Mouse (Mus musculus) c-Kit-negative CD71-positive TER-119-positive erythroid progenitor cells, embryonic 14.5 days (primary cell): Measurements from ENCODE around the gene Rnase12.
"Not testable (repeated sequence)": the region's sequence is repeated elsewhere in the genome, so short reads cannot be mapped to it uniquely, and the experiment has no call there.

Source experiments
- DNase-seq: peaks from one replicate; pipeline ENCODE4 v3.0.0-alpha.2; 2013; ENCODE audit warnings: low read depth, low spot score

Rnase12 gene

GRCm38 (mm10) chr14:51057401-51057831 is at the start of gene Rnase12:
Rnase12 (minus strand) TSS chr14:51057661.
- no peak for DNase-seq

DNA sequence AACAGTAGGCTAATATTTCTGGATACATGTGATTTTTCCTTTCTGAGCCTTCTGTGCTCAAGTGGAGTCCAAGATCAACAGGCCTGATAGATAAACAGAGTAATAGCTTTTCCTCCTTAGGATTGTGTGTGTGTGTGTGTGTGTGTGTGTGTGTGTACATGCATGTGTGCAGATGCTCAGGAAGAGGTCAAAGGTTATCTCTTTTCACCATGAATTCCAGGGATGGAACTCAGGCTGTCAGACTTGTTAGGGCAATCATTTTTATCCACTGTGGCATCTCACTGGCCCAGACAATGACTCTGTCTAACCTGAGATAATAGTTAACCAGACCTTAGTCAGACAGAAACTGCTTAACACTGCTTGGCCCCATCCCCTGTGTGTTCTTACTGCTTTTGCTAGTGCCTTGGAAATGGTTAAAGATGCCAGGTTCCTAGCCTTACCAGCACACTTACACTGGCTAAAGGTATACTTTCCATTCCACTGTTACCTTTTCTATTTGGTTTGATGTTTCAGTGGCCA is 49.0 kb upstream of the Rnase12 start:
- DNase-seq = no peak

GRCm38 (mm10) chr14:51104366-51104765 is 46.9 kb upstream of the Rnase12 start:
- DNase-seq = no peak

GRCm38 (mm10) chr14:51103217-51103616 is 45.8 kb upstream of the Rnase12 start:
- DNase-seq = peak; percentile 76

DNA sequence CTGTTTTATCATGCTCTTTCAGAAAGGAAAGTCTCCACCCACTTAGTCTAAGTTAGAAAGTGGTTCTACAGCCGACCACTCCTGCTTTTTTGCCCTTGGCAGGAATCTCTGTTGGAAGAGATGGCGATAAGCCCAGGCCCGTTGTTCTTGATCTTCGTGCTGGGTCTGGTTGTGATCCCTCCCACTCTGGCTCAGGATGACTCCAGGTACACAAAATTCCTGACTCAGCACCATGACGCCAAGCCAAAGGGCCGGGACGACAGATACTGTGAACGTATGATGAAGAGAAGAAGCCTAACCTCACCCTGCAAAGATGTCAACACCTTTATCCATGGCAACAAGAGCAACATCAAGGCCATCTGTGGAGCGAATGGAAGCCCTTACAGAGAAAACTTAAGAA is 43.8 kb upstream of the Rnase12 start:
- DNase-seq = no peak

DNA sequence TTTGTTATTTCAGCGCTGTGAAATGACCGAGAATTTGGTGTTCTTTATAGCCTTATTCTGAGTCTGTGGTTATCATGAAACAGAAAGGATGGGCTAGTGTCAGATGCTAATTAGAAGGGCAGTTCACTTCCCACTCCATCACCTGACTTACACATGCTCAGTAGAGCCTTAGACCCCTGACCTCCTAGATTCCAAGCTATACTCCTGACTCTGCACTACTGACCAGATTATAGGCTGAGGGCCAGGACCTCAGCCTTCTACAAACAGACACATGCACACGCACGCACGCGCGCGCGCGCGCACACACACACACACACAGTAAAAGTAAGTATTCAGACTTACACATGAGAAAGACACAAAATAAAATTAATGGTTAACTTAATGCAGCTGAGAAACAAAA is 41.5 kb upstream of the Rnase12 start:
- DNase-seq = no peak

- DNase-seq = not testable (repeated sequence)
Observed at GRCm38 (mm10) chr14:51098300-51098699, 40.8 kb upstream of the Rnase12 start.

- DNase-seq = no peak
Observed at GRCm38 (mm10) chr14:51095736-51096524, 38.5 kb upstream of the Rnase12 start.

- DNase-seq = no peak
Observed at GRCm38 (mm10) chr14:51094921-51095320, 37.5 kb upstream of the Rnase12 start.

DNA sequence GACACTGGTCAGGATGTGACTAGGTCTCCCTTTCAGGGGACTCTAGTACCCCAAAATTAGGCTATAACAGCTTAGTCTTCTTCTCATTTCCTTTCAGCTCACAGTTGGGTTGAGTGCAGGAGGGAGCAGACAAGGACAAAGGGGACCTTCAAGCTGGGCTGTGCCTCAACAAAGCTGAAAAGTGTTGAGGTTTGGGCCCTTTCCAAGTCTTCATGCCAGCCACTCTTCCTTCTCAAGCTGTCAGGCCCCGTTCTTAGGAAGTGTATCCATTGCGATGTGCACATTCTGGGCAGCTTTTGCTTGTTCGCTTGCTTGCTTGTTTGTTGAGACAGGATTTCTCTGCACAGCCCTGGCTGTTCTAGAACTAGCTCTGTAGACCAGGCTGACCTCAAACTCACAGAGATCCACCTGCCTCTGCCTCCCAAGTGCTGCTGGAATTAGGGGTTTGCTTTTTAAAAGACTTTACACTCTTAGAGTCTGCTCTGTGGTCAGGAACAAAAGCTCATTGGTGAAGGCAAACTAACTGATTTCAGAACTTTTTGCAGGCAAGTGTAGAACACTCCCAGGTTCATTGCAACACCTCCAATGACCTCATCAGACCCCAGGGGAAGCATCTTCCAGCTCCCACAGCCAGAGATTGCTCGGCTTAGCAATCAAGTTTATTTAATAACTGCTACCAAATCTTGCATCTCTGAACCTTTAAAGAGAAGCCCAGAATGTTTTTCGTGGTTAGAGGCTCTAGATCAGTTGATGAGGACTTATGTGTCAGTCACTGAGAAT is 36.8 kb upstream of the Rnase12 start:
- no peak for DNase-seq

- no peak for DNase-seq
Observed at GRCm38 (mm10) chr14:51093496-51093895, 36.0 kb upstream of the Rnase12 start.

DNA sequence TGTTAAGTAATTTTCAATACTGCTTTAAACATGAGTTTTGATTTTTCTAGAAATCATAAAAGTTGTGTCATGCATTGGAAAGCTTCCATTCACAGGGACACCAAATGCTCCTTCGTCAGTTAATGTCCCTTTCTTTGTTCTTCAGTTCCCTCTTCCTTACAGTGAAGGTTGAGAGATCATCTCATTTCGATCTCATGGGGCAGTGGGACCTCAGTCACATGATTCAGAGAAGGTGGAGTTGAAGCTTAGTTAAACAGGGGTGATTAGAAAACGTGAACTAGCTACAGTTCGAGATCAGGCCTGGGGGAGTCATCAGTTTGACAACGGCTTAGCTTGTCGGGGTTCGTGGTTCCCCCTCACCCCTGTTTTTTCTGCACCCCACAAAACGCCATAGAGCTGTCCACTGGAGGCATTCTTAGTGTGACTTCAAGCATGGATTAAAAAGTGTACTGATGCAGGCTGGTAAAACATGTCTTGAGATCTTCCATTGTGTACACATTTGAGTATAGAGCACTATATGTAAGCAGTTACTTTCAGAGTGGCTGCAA is 34.7 kb upstream of the Rnase12 start:
- no peak for DNase-seq

DNA sequence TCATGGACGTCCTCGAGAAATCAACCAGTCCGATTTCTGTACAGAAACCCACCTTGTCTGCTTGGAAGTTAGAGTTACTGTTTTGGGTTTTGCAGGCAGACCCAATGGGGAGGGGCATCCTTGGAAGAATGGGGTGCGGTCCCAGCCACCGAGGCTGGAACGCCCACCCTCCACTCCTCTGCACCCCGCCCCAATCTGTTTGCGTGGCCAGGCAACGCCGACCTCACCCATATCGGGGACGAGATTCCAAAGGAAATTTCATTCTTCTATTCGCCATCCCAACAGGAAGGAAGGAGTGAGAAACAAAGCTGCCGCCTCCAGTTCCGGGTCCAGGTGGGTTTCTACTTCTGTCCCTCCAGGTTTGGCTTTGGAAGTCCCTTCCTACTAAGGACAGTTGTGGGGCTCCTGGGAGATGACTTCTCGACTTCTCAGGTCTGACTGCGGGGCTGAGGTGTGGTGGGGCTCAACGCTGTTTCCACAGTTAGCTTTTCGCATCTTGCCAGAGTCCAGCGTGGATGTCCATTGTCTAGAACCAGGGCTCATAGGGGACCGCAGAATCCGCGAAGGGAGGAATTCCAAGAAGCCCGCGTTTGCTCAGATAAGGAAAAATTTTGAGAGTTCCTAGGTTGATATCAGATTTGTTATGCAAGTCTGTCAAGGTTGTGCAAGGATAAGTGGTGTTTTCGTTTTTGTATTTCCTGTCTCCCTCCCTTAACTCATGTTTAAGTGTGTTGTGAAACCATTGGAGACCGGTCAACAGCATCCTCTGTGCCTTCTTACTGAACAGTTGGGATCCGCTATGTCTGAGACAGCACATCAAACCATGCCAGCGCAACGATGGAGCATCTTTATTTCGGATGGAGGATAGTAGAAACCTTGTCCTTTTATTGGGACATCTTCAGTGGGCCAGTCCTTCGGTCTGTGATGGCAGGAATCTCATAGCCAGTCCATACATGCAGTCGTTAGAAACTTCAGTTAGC is 33.8 kb upstream of the Rnase12 start, which contains the start of the genes Rnase4 and Ang:
Gene Rnase4 (plus strand): TSS at position 157 of the 980 bp plus-strand sequence.
Gene Ang (plus strand): TSS at position 230 of the 980 bp plus-strand sequence.
- DNase-seq = no peak

- DNase-seq = peak; percentile 63
Observed at GRCm38 (mm10) chr14:51090077-51090781, 32.8 kb upstream of the Rnase12 start.

GRCm38 (mm10) chr14:51089674-51090076 is 32.2 kb upstream of the Rnase12 start:
- no peak for DNase-seq

GRCm38 (mm10) chr14:51088970-51089673 is 31.7 kb upstream of the Rnase12 start:
- peak; percentile 93 for DNase-seq

GRCm38 (mm10) chr14:51088166-51088969 is 30.9 kb upstream of the Rnase12 start:
- DNase-seq = peak; percentile 63

GRCm38 (mm10) chr14:51087762-51088161 is 30.3 kb upstream of the Rnase12 start:
- no peak for DNase-seq

- DNase-seq = no peak
Observed at GRCm38 (mm10) chr14:51085911-51086310, 28.4 kb upstream of the Rnase12 start.
